Mouse (Mus musculus) limb, embryonic 14.5 days (tissue): ENCODE data around the gene Hscb. TPM values are rescaled to one million over a fixed set of nuclear protein-coding genes. Genes with fewer than 3 reads are reported as not detected.

Source experiments
- ATAC-seq: fragments of 200-750 bp; cut with Nextera tagmentation; 2 replicates; pipeline ENCODE4 v1.8.0; 2017; ENCODE audit warnings: low read depth, moderate number of reproducible peaks, moderate TSS enrichment; ENCODE audit not compliant: low FRiP score
- DNase-seq: peaks from one replicate; pipeline ENCODE4 v3.0.0-alpha.2; 2015; ENCODE audit warnings: low spot score
- H3K27ac ChIP-seq: fragments of 300-500 bp; sonication (generic); replicated peaks from 2 replicates; pipeline ENCODE4 v1.5.1; 2014; ENCODE audit warnings: low read depth, mild to moderate bottlenecking, low read length, moderate library complexity, mixed read lengths
- H3K27me3 ChIP-seq: fragments of 300-500 bp; sonication (generic); 2 replicates; pipeline ENCODE4 v1.6.1; 2014; ENCODE audit warnings: low read length, mixed read lengths; ENCODE audit not compliant: control insufficient read depth, insufficient read depth
- H3K36me3 ChIP-seq: fragments of 300-500 bp; sonication (generic); 2 replicates; pipeline ENCODE4 v1.6.1; 2014; ENCODE audit warnings: mild to moderate bottlenecking, low read length, moderate library complexity, mixed read lengths; ENCODE audit not compliant: control insufficient read depth, insufficient read depth
- H3K4me1 ChIP-seq: fragments of 300-500 bp; sonication (generic); 2 replicates; pipeline ENCODE4 v1.6.1; 2014; ENCODE audit warnings: antibody characterized with exemption, low read length, mixed read lengths; ENCODE audit not compliant: control insufficient read depth, insufficient read depth
- H3K4me2 ChIP-seq: fragments of 300-500 bp; sonication (generic); replicated peaks from 2 replicates; pipeline ENCODE4 v1.6.1; 2014; ENCODE audit warnings: low read depth, mild to moderate bottlenecking, low read length, moderate library complexity; ENCODE audit not compliant: severe bottlenecking
- H3K4me3 ChIP-seq: fragments of 300-500 bp; sonication (generic); replicated peaks from 2 replicates; pipeline ENCODE4 v1.5.1; 2014; ENCODE audit warnings: low read length
- H3K9ac ChIP-seq: fragments of 300-500 bp; sonication (generic); 2 replicates; pipeline ENCODE4 v1.6.1; 2014; ENCODE audit warnings: mild to moderate bottlenecking, low read depth, low read length, moderate library complexity; ENCODE audit not compliant: severe bottlenecking
- H3K9me3 ChIP-seq: fragments of 300-500 bp; sonication (generic); 2 replicates; pipeline ENCODE4 v1.6.1; 2016; ENCODE audit warnings: low read length; ENCODE audit not compliant: control insufficient read depth
- POLR2A ChIP-seq: fragments of 200-500 bp; IDR thresholded peaks from 2 replicates; pipeline ENCODE4 v1.8.0; 2012; ENCODE audit warnings: inconsistent platforms, mild to moderate bottlenecking, moderate library complexity, borderline replicate concordance; ENCODE audit not compliant: insufficient read depth, insufficient read length; ENCODE audit errors: extremely low read depth
- WGBS: fragments of 180-500 bp; shearing (Covaris S2); extraction: QIAGEN DNeasy Blood & Tissue Kit; methylation state at CpG from one replicate; pipeline ENCODE4 v1.1.7; 2014; 5-methylcytosine and 5-hydroxymethylcytosine counted together
- polyA plus RNA-seq, 2 experiments: library from polyadenylated mRNA; depleted of rRNA in 1 of 2; stranded (reverse) in 1 of 2; unstranded in 1 of 2; fragments of >200 nt; fragmentation: Nextera tagmentation in 1 of 2; extraction: Ambion mirVana in 1 of 2; gene quantifications; 2 replicates each; pipeline versions ENCODE4 v1.2.1 to v1.2.3; 2012 to 2014

The Hscb gene
- polyA plus RNA-seq, 2 experiments: 19.3 to 19.4 TPM

DNA sequence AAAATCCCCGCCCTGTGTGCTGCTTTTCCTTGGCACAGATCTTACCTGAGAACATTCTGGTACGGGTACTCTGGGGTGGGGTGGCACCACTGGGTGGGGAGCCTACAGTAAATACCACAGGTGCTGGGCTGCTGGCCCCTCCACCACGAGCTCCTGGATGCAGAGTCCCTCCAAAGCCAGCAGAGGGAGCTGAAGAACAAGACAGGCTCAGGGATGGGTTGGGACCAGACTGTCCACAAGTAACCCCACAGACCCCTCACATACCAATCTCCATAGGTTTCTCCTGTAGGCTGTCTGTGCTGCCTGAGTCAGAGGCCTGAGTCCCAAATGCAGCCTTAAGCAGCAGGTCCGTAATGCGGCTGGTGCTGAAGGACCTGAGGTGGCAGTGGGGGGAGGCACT lies 50.9 kb downstream of the Hscb start:
- no peak for TF ChIP-seq POLR2A
- Histone ChIP-seq H3K9me3 (no peaks in the 10 kb centered on the region), H3K4me2 (no peak overlapping the region), H3K36me3 (peaks cover 91% of the 10 kb centered on the region), H3K9ac (no peak overlapping the region), H3K27me3 (no peaks in the 10 kb centered on the region), H3K4me3 (no peak overlapping the region), H3K27ac (no peak overlapping the region), H3K4me1 (no peaks in the 10 kb centered on the region)
- peak; percentile 31 for DNase-seq
- peak; percentile 48; the same call in 1 of the 2 replicates for ATAC-seq
- 61% methylated on average over 5 of the region's 5 CpGs for WGBS

DNA sequence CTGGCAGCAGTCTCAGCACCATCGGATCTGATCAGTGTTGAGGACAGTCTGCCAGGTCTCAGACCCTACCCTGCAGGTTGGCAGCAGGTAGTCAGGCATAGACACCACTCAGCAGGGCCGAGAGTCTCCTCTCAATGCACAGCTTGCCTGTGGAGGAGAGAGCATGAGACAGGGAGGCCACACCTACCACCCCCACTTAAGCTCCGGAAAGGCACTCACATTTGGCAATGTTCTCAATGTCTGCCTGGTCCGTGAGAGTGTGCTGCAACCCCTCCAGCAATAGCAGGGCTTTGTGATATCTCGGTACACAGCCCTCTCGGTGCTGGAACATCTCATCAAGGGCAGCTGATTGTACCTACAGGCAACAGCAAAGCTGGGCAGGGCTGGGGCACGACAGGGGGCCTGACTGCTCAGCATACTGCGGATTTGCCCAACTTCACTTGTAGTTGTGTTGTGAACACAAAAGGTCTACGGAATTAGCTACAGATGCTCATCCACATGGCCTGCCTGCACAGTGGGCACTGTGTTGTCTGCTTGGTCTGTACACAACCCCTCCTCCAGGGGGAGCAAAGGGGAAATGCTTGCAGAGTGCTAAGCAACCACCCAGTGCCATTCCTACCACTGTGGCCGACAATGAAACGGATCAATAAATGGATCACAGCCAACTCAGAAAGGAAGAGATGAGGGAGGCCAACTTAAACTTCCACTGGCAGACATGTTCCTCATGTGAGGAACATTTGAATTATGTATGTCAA lies 53.3 kb downstream of the Hscb start:
- DNase-seq: no peak

DNA sequence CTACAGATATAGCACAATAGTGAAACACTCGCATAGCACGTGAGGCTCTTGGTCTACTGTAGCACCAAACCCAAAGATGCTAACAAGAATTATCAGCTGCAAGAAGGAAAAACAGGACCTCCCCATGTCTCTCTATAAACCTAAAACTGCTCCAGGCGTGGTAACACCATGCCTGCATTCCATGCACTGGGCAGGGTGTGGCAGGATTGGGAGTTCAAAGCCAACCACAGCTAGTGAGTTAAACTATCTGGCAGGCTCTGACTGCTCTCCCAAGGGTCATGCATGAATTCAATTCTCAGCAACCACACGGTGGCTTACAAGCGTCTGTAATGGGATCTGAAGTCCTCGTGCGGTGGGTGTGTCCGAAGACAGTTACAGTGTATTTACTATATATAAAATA lies 56.4 kb downstream of the Hscb start:
- 67% methylated on average over 8 of the region's 8 CpGs for WGBS
- no peak overlapping the region for H3K4me3 ChIP-seq
- no peaks in the 10 kb centered on the region for H3K27me3 ChIP-seq
- no peak for TF ChIP-seq POLR2A
- H3K4me2 ChIP-seq: no peak overlapping the region
- H3K4me1 ChIP-seq: peaks cover 6% of the 10 kb centered on the region; the same call in 1 of the 2 replicates
- no peak overlapping the region for H3K9ac ChIP-seq
- peaks cover 40% of the 10 kb centered on the region for H3K36me3 ChIP-seq
- H3K9me3 ChIP-seq: no peaks in the 10 kb centered on the region
- ATAC-seq (no peak), DNase-seq (no peak)
- no peak overlapping the region for H3K27ac ChIP-seq

More for the DNA sequence above, 53.3 kb downstream of the Hscb start:
- Histone ChIP-seq H3K27me3 (no peaks in the 10 kb centered on the region), H3K4me1 (no peaks in the 10 kb centered on the region), H3K9me3 (no peaks in the 10 kb centered on the region), H3K36me3 (peaks cover 67% of the 10 kb centered on the region), H3K9ac (no peak overlapping the region), H3K27ac (no peak overlapping the region), H3K4me3 (no peak overlapping the region), H3K4me2 (no peak overlapping the region)
- WGBS: 80% methylated on average over 11 of the region's 11 CpGs
- no peak for TF ChIP-seq POLR2A
- ATAC-seq: no peak

DNA sequence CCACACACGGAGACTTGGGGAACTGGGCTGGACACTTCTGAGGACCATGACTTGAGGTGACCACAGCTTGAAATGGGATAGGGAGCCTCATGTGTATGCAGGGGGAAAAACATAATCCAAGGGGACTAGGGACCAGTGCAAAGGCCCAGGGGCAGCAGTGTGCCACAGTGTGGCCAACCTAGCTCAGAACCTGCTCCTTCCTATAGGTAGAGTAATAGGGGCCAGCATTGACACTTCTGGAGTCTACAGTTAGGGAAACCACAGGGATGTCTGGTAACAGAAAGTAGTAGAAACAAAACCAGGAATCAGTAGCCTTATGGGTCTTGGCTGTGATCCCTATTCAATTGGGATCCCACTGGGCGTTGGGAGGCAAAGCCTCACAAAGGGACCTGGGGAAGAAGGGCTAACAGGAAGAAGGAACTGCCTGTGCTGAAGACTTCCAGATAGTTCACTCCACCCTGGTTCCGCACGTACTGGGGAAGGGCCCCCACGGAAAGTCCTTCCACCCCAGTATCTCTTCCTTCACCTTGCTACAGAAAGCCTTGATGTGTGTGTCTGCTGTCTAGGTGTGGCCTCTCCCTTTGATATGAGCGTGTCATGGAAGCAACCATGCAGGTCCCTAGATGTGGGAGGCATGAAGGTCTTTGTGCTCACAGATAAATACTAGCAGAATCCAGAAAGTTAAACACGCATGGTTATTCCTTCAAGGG lies 57.9 kb downstream of the Hscb start:
- H3K9ac ChIP-seq: no peak overlapping the region
- H3K27ac ChIP-seq: no peak overlapping the region
- no peak overlapping the region for H3K4me2 ChIP-seq
- peaks cover 6% of the 10 kb centered on the region; the same call in 1 of the 2 replicates for H3K4me1 ChIP-seq
- ATAC-seq (no peak), DNase-seq (no peak)
- TF ChIP-seq POLR2A: no peak
- H3K4me3 ChIP-seq: no peak overlapping the region
- WGBS: 83% methylated on average over 7 of the region's 7 CpGs
- peaks cover 40% of the 10 kb centered on the region for H3K36me3 ChIP-seq
- H3K9me3 ChIP-seq: no peaks in the 10 kb centered on the region
- no peaks in the 10 kb centered on the region for H3K27me3 ChIP-seq

DNA sequence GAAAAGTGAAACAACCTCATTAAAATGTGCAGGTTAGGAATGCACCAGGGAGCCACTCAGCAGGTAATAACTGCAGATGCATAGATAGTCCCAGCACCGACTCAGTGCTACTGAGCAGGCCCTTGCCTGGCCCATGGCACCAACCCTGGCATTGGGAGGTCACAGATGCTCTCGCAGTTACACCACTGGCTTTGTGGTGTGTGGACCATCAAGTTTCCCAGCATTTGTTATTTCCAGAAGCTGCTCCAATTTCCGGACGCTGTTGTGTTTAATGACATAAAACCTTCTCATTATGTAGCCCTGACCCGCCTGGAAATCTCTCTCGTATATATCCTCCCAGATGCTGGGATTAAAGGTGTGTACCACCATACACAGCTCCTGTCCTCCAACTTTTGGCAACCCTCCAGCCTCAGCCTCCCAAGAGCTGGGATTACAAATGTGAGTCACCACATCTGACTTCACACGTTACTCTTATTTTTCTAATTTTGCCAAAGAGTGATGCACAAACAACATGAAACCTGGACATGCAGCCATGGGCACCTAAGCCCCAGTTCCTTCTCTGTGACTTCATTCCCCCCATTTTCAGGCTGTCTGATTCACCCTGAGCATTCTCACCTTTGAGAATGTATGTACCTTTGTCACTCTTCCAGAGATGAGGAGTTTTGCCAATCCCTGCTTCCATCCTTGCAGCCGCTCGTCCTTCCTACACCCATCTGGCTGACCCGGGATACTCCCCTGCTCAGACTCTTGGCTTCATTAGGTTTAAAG lies 58.6 kb downstream of the Hscb start:
- peak overlapping the region; percentile 67; the same call in 1 of the 2 replicates for H3K27ac ChIP-seq
- 43% methylated on average over 10 of the region's 10 CpGs for WGBS
- H3K27me3 ChIP-seq: no peaks in the 10 kb centered on the region
- peak overlapping the region; percentile 88 for H3K4me2 ChIP-seq
- DNase-seq (no peak), ATAC-seq (no peak)
- peak overlapping the region; percentile 78 for H3K4me3 ChIP-seq
- H3K9me3 ChIP-seq: no peaks in the 10 kb centered on the region
- peaks cover 37% of the 10 kb centered on the region for H3K36me3 ChIP-seq
- H3K9ac ChIP-seq: peak overlapping the region; percentile 78
- H3K4me1 ChIP-seq: peaks cover 6% of the 10 kb centered on the region; the same call in 1 of the 2 replicates
- TF ChIP-seq POLR2A: no peak
